Mouse (Mus musculus) 3134 (cell line): Measurements from ENCODE around the gene Taar7d.
"Not testable (repeated sequence)": the region's sequence is repeated elsewhere in the genome, so short reads cannot be mapped to it uniquely, and the experiment has no call there.

Experiments
- DNase-seq: peaks from one replicate; pipeline ENCODE4 v3.0.0-alpha.2; 2011; ENCODE audit warnings: low spot score; ENCODE audit not compliant: insufficient read length; ENCODE audit errors: extremely low read depth

The Taar7d gene

GRCm38 (mm10) chr10:24026922-24027321, at the start of gene Taar7d:
Gene Taar7d (plus strand): TSS chr10:24027222.
- no peak for DNase-seq

GRCm38 (mm10) chr10:23977958-23978357, 49.1 kb upstream of the Taar7d start:
- no peak for DNase-seq

- DNase-seq = peak; percentile 38
These were observed 47.9 kb upstream of the Taar7d start for GRCm38 (mm10) chr10:23978901-23979705.

- no peak for DNase-seq
These were observed 41.5 kb upstream of the Taar7d start, which contains the start of gene Taar6 for GRCm38 (mm10) chr10:23985546-23985945. Gene Taar6 (minus strand): TSS chr10:23985646.

GRCm38 (mm10) chr10:23986419-23986818, 40.6 kb upstream of the Taar7d start:
- DNase-seq = no peak

GRCm38 (mm10) chr10:23993381-23993780, 33.6 kb upstream of the Taar7d start, which contains the start of gene Taar7a:
Gene Taar7a (minus strand): TSS chr10:23993481.
- no peak for DNase-seq

GRCm38 (mm10) chr10:23999639-24000038, 27.4 kb upstream of the Taar7d start, which contains the start of gene Taar7b:
Gene Taar7b (plus strand): TSS chr10:23999939.
- no peak for DNase-seq

GRCm38 (mm10) chr10:24006442-24006841, 20.6 kb upstream of the Taar7d start:
- DNase-seq = no peak

- DNase-seq = no peak
These were observed 20.0 kb upstream of the Taar7d start for GRCm38 (mm10) chr10:24007034-24007433.

- DNase-seq = no peak
These were observed 18.9 kb upstream of the Taar7d start for GRCm38 (mm10) chr10:24008143-24008542.

GRCm38 (mm10) chr10:24031347-24031746, 4.3 kb downstream of the Taar7d start:
- no peak for DNase-seq

- DNase-seq = no peak
These were observed 10.3 kb downstream of the Taar7d start, which contains the start of gene Taar7e for GRCm38 (mm10) chr10:24037314-24037713. Gene Taar7e (plus strand): TSS chr10:24037614.

- no peak for DNase-seq
These were observed 13.3 kb downstream of the Taar7d start for GRCm38 (mm10) chr10:24040120-24040869.

GRCm38 (mm10) chr10:24049210-24049609, 22.2 kb downstream of the Taar7d start, which contains the start of gene Taar7f:
Gene Taar7f (plus strand): TSS chr10:24049510.
- no peak for DNase-seq

GRCm38 (mm10) chr10:24052039-24052438, 25.0 kb downstream of the Taar7d start:
- DNase-seq = no peak

- DNase-seq = no peak
These were observed 32.0 kb downstream of the Taar7d start for GRCm38 (mm10) chr10:24058986-24059385.

- not testable (repeated sequence) for DNase-seq
These were observed 47.7 kb downstream of the Taar7d start for GRCm38 (mm10) chr10:24074751-24075150.

- not testable (repeated sequence) for DNase-seq
These were observed 49.2 kb downstream of the Taar7d start, which contains the start of gene Taar8a for GRCm38 (mm10) chr10:24076200-24076599. Gene Taar8a (plus strand): TSS chr10:24076500.
